Mouse (Mus musculus): ENCODE results near the gene Psma7.

Gene Psma7

GRCm38 (mm10) chr2:180042256-180042857 lies at the start of gene Psma7, which contains the start of gene Ss18l1:
TSS of gene Psma7 (minus strand) at chr2:180042433.
TSS of gene Ss18l1 (plus strand) at chr2:180042509.
- DNase-seq = peak; percentile 92

GRCm38 (mm10) chr2:180090285-180090684 lies 48.1 kb upstream of the Psma7 start:
- no peak for DNase-seq

- no peak for DNase-seq
Observed at GRCm38 (mm10) chr2:180087472-180087871, 45.2 kb upstream of the Psma7 start.

GRCm38 (mm10) chr2:180086637-180087027 lies 44.4 kb upstream of the Psma7 start:
- no peak for DNase-seq

- no peak for DNase-seq
Observed at GRCm38 (mm10) chr2:180085926-180086636, 43.8 kb upstream of the Psma7 start.

GRCm38 (mm10) chr2:180084565-180084964 lies 42.3 kb upstream of the Psma7 start:
- no peak for DNase-seq

GRCm38 (mm10) chr2:180083063-180083462 lies 40.8 kb upstream of the Psma7 start:
- no peak for DNase-seq

GRCm38 (mm10) chr2:180080680-180081079 lies 38.4 kb upstream of the Psma7 start:
- DNase-seq = no peak

- no peak for DNase-seq
Observed at GRCm38 (mm10) chr2:180077622-180078021, 35.4 kb upstream of the Psma7 start.

GRCm38 (mm10) chr2:180072886-180073285 lies 30.7 kb upstream of the Psma7 start:
- DNase-seq = peak; percentile 63

GRCm38 (mm10) chr2:180071671-180072070 lies 29.4 kb upstream of the Psma7 start:
- no peak for DNase-seq

GRCm38 (mm10) chr2:180070481-180071453 lies 28.5 kb upstream of the Psma7 start, which contains the start of gene Mtg2:
TSS of gene Mtg2 (plus strand) at chr2:180070588.
- peak; percentile 94 for DNase-seq

- no peak for DNase-seq
Observed at GRCm38 (mm10) chr2:180069770-180070480, 27.7 kb upstream of the Psma7 start.

- no peak for DNase-seq
Observed at GRCm38 (mm10) chr2:180063338-180064131, 21.3 kb upstream of the Psma7 start.

- DNase-seq = no peak
Observed at GRCm38 (mm10) chr2:180053001-180053400, 10.8 kb upstream of the Psma7 start.

- DNase-seq = peak; percentile 63
Observed at GRCm38 (mm10) chr2:180051986-180052733, 9.9 kb upstream of the Psma7 start.

- peak; percentile 89 for DNase-seq
Observed at GRCm38 (mm10) chr2:180050986-180051385, 8.8 kb upstream of the Psma7 start.

- no peak for DNase-seq
Observed at GRCm38 (mm10) chr2:180047980-180048635, 5.9 kb upstream of the Psma7 start.

GRCm38 (mm10) chr2:180047580-180047979 lies 5.3 kb upstream of the Psma7 start:
- no peak for DNase-seq

- DNase-seq = peak; percentile 56
Observed at GRCm38 (mm10) chr2:180045283-180045682, 3.0 kb upstream of the Psma7 start.
